Mouse (Mus musculus) liver, embryonic 16.5 days (tissue): ENCODE measurements at regions not wholly inside any gene's neighbourhood (a gene's known extent, or its start where the extent isn't known, plus 50 kb on each side); places are given as distances from the start of the nearest gene placed in this dataset.
"Not testable (repeated sequence)": the region's sequence is repeated elsewhere in the genome, so short reads cannot be mapped to it uniquely, and the experiment has no call there.

Source experiments
- ATAC-seq: fragments of 200-750 bp; cut with Nextera tagmentation; 2 replicates; pipeline ENCODE4 v1.8.0; 2017; ENCODE audit warnings: low read depth, mild to moderate bottlenecking, moderate number of reproducible peaks, moderate library complexity
- H3K27ac ChIP-seq: fragments of 300-500 bp; sonication (generic); 2 replicates; pipeline ENCODE4 v1.5.1; 2014; ENCODE audit warnings: mild to moderate bottlenecking, low read length
- H3K27me3 ChIP-seq: fragments of 300-500 bp; sonication (generic); 2 replicates; pipeline ENCODE4 v1.6.1; 2014; ENCODE audit warnings: low read depth, low read length, mixed read lengths; ENCODE audit not compliant: control insufficient read depth, insufficient read depth
- H3K36me3 ChIP-seq: fragments of 300-500 bp; sonication (generic); 2 replicates; pipeline ENCODE4 v1.6.1; 2014; ENCODE audit warnings: mild to moderate bottlenecking; ENCODE audit not compliant: control insufficient read depth, insufficient read depth
- H3K4me1 ChIP-seq: fragments of 300-500 bp; sonication (generic); 2 replicates; pipeline ENCODE4 v1.6.1; 2014; ENCODE audit warnings: low read depth, low read length, mixed read lengths; ENCODE audit not compliant: control insufficient read depth
- H3K4me2 ChIP-seq: fragments of 300-500 bp; sonication (generic); 2 replicates; pipeline ENCODE4 v1.6.1; 2014; ENCODE audit warnings: low read depth, low read length, mixed read lengths
- H3K4me3 ChIP-seq: fragments of 300-500 bp; sonication (generic); 2 replicates; pipeline ENCODE4 v1.5.1; 2014; ENCODE audit warnings: low read depth, mild to moderate bottlenecking, low read length
- H3K9ac ChIP-seq: fragments of 300-500 bp; sonication (generic); 2 replicates; pipeline ENCODE4 v1.6.1; 2014; ENCODE audit warnings: low read depth, low read length
- H3K9me3 ChIP-seq: fragments of 300-500 bp; sonication (generic); replicated peaks from 2 replicates; pipeline ENCODE4 v1.6.1; 2016; ENCODE audit warnings: low read length; ENCODE audit not compliant: control insufficient read depth
- whole genome bisulfite sequencing: fragments of 180-500 bp; shearing (Covaris S2); extraction: QIAGEN DNeasy Blood & Tissue Kit; methylation state at CpG from one replicate; pipeline ENCODE4 v1.1.7; 2014; ENCODE audit not compliant: insufficient replicate concordance; 5-methylcytosine and 5-hydroxymethylcytosine counted together

DNA sequence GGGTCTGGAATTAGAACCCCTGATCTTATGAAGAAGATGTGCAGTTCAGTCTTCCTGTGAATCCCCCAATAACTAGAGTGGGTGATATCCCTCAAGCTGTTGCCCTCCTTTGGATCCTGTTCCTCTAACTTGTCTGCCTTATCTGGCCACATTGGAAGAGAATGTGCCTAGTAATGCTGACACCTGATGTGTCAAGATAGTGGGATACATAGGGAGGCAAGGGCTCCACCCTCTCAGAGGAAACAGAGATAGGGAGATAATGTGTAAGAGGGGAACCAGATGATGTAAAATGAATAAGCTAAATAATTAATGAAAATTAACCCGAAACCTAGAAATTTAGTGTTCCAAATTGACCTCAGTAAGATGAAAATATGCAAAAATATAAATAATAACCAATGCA is 294.4 kb upstream of the Zfp386 start:
- H3K4me3 ChIP-seq, H3K9me3 ChIP-seq, H3K27me3 ChIP-seq, H3K9ac ChIP-seq, H3K27ac ChIP-seq, H3K4me1 ChIP-seq, H3K36me3 ChIP-seq, H3K4me2 ChIP-seq: not testable (repeated sequence)
- 49% methylated on average over 1 of the region's 1 CpGs for WGBS
- 0 out of 2 replicates have a peak, but pooled peaks have one; percentile 37 for ATAC-seq

DNA sequence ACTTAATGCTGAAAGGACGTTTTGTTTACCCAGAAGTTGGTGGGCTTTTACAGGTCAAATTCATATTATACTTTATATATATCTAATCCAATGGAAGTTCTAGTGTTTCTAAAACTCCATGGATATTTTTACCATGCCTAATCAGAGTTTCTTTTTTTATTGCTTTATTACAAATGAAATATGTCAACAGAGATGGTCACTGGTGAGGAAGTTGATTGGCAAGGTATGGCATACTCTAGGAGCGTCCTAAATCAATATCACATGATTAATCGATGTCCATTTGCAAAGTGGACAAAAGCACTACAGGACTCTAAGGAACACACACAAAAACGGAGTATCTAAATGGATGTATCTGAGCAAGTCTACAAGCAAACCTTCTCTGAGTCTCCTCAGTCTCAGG is 290.0 kb upstream of the Zfp386 start:
- H3K4me3 ChIP-seq, ATAC-seq, H3K9ac ChIP-seq, H3K36me3 ChIP-seq, H3K27ac ChIP-seq, H3K9me3 ChIP-seq, H3K4me1 ChIP-seq, H3K27me3 ChIP-seq, H3K4me2 ChIP-seq: not testable (repeated sequence)
- 42% methylated on average over 4 of the region's 4 CpGs for WGBS

DNA sequence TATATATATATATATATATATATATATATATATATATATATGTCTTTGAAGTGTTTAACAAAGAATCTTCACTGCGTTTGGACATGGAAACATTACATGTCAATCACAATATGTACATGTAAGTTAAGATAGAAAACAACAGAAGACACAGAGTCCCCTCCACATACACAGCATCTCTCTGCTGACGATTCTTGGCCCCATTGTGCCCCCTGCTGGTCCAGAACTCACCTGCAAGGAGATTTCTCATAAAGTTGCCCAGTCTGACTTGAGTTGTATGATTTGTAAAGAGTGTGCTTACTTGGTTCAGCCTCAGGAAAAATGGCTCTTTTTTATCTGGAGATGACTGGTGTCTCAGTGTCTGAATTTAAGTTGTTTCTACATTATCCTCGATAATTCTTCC is 288.5 kb upstream of the Zfp386 start:
- H3K36me3 ChIP-seq, H3K4me1 ChIP-seq, H3K9me3 ChIP-seq, H3K27me3 ChIP-seq, H3K4me3 ChIP-seq, ATAC-seq, H3K9ac ChIP-seq, H3K4me2 ChIP-seq, H3K27ac ChIP-seq: not testable (repeated sequence)
- 30% methylated on average over 3 of the region's 3 CpGs for WGBS

DNA sequence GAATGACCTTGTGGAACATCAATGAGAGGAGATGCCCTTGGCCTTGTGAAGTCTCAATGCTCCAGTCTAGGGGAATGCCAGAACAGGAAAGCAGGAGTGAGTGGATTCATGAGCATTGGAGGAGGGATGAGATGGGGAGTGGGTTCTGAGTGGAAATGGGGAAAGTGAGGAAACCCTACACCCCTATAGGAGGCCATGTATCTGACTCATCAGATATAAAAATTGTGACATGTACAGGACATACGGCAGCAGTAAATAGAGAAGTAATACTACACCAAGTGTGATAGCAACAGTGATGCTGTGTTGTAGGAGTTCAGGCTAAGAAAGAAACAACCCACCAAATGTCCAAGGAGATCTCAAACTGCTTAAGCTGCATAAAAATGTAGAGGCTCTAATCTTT is 285.8 kb upstream of the Zfp386 start:
- H3K4me3 ChIP-seq, H3K4me1 ChIP-seq, H3K27ac ChIP-seq, H3K9ac ChIP-seq, H3K27me3 ChIP-seq, H3K36me3 ChIP-seq, ATAC-seq, H3K4me2 ChIP-seq, H3K9me3 ChIP-seq: not testable (repeated sequence)
- WGBS, result no CpG with 5 or more reads among the region's 1 CpGs

DNA sequence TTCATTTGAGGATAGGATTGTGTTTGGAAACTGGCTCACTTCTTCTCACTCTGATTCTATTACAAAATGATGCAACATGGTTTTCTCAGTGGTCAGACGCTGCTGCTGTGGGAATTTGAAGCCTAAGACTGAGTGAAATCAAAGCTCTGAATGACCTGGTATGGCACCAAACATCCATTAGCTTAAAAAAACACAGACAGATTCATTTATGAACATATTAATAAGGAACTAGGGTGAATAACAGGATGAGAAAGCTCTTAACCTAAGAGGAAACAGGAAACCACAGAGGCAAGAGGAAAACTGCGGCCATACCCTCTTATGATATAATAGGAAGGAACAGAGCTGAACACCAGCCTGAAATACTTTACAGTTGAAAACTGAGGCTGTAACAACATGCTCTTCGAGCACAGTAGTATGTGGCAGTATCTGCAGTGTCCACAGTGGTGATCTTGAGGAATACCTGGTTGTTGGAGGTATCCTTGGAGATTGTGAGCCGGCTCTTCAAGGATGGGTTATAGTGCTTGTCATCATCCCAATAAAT is 282.5 kb upstream of the Zfp386 start:
- 33% methylated on average over 4 of the region's 4 CpGs for WGBS
- H3K4me3 ChIP-seq, H3K9me3 ChIP-seq, H3K27ac ChIP-seq, H3K4me1 ChIP-seq, H3K36me3 ChIP-seq, H3K4me2 ChIP-seq, ATAC-seq, H3K9ac ChIP-seq, H3K27me3 ChIP-seq: not testable (repeated sequence)

DNA sequence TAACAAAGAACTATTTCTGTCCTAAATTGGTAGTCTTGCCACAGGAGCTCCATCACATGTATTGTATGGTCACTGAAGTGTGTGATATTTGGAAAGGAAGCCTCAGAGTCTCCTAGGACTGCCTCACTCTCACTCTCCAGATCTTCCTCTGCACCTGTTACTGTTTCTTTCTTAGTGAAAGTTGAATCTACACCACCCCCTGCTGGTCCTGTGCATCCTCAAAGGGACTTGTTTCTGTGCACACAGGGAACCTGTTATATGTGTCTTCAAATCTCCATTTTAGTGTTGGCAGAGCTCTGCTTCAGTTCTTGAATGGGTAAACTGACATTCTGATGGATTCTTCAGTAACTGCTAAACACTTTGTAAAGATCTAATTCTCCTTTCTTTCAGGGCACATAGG is 276.3 kb upstream of the Zfp386 start:
- H3K4me3 ChIP-seq, ATAC-seq, H3K9ac ChIP-seq, H3K4me2 ChIP-seq, H3K36me3 ChIP-seq, H3K27ac ChIP-seq, H3K27me3 ChIP-seq, H3K9me3 ChIP-seq, H3K4me1 ChIP-seq: not testable (repeated sequence)

DNA sequence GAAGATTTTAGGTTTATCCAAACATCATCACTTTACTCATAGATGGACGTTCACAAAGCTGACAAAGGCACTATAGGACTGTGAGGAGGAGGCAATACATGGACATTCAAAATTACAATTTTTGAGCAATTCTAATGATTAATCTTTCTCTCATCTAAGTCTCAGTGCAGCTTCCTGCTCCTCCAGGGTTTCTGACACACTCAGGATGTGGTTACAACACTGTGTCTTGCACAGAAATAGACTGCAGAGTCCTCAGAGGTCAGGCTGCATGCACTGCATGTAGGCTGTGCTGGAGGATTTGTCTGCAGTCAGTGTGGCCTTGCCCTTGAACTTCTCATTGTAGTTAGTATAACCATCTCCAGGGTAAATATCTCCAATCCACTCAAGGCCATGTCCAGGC is 257.2 kb upstream of the Zfp386 start:
- H3K27me3 ChIP-seq, H3K9me3 ChIP-seq, H3K4me2 ChIP-seq, ATAC-seq, H3K27ac ChIP-seq, H3K4me1 ChIP-seq, H3K36me3 ChIP-seq, H3K9ac ChIP-seq, H3K4me3 ChIP-seq: not testable (repeated sequence)
- 27% methylated on average over 1 of the region's 1 CpGs for WGBS

DNA sequence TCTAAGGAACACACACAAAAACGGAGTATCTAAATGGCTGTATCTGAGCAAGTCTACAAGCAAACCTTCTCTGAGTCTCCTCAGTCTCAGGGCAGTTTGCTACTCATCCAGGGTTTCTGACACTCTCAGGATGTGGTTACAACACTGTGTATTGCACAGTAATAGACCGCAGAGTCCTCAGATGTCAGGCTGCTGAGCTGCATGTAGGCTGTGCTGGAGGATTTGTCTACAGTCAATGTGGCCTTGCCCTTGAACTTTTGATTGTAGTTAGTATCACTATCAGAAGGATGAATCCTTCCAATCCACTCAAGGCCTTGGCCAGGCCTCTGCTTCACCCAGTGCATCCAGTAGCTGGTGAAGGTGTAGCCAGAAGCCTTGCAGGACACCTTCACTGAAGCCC is 245.0 kb upstream of the Zfp386 start:
- not testable (repeated sequence) for H3K4me1 ChIP-seq, H3K9ac ChIP-seq, H3K27me3 ChIP-seq, H3K4me2 ChIP-seq, H3K36me3 ChIP-seq, ATAC-seq, H3K27ac ChIP-seq, H3K4me3 ChIP-seq, H3K9me3 ChIP-seq
- 38% methylated on average over 2 of the region's 2 CpGs for WGBS

DNA sequence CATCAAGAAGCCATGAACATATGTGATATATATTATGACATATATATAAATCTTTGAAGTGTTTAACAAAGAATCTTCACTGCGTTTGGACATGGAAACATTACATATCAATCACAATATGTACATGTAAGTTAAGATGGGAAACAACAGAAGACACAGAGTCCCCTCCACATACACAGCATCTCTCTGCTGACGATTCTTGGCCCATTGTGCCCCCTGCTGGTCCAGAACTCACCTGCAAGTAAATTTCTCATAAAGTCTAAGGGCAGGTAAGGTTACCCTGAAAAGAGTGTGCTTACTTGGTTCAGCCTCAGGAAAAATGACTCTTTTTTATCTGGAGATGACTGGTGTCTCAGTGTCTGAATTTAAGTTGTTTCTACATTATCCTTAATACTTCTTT is 243.8 kb upstream of the Zfp386 start:
- WGBS, result 35% methylated on average over 2 of the region's 2 CpGs
- H3K4me2 ChIP-seq, H3K27ac ChIP-seq, H3K4me3 ChIP-seq, H3K9ac ChIP-seq, H3K4me1 ChIP-seq, ATAC-seq, H3K36me3 ChIP-seq, H3K9me3 ChIP-seq, H3K27me3 ChIP-seq: not testable (repeated sequence)

DNA sequence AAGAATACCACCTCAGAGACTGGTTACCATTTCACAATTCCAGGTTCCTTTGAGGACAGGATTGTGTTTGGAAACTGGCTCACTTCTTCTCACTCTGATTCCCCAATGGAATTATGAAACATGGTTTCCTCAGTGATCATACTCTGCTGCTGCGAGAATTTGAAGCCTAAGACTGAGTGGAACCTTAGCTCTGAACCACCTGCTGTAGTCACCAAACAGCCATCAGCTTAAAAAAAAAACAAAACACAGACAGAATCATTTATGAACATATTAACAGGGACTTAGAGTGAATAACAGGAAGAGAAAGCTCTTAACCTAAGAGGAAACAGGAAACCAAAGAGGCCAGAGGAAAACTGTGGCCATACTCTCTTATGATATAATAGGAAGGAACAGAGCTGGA is 239.5 kb upstream of the Zfp386 start:
- Histone ChIP-seq H3K9me3 (no peaks in the 10 kb centered on the region), H3K27me3 (no peaks in the 10 kb centered on the region), H3K4me1 (no peaks in the 10 kb centered on the region), H3K9ac (no peak overlapping the region), H3K4me2 (no peak overlapping the region), H3K36me3 (no peaks in the 10 kb centered on the region), H3K4me3 (no peak overlapping the region), H3K27ac (no peak overlapping the region)
- WGBS, result 32% methylated on average over 1 of the region's 1 CpGs
- no peak for ATAC-seq
